Mouse (Mus musculus): Measurements from ENCODE around the gene Klra7.
"Not testable (repeated sequence)": the region's sequence is repeated elsewhere in the genome, so short reads cannot be mapped to it uniquely, and the experiment has no call there.

Klra7 gene

GRCm38 (mm10) chr6:130233222-130233621 is at the start of gene Klra7:
Gene Klra7, minus strand, starts transcription at chr6:130233322.
- DNase-seq (ENCODE audit: low read depth, low spot score) = no peak

DNA sequence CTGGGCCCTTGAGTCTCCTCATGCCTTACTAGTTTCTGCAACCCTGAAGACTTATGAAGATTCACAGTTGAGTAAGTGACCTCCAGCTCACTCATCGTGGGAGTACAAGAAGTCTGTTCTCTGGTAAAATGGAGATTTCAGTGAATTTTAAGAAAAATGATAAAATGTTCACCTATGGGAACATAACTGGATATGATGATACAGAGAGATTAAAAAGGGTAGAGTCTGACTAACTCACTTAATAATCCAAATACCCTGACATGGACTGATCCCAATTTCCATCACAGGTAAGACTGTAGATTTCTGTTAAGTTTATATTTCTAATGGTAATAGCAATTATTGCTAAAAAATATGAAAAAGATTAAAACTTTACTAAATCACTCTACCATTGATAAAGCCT is 48.7 kb upstream of the Klra7 start, which contains the start of gene Klra10:
Gene Klra10 (minus strand): TSS at position 101 of the 400 bp plus-strand sequence.
- DNase-seq (ENCODE audit: low read depth, low spot score) = not testable (repeated sequence)

DNA sequence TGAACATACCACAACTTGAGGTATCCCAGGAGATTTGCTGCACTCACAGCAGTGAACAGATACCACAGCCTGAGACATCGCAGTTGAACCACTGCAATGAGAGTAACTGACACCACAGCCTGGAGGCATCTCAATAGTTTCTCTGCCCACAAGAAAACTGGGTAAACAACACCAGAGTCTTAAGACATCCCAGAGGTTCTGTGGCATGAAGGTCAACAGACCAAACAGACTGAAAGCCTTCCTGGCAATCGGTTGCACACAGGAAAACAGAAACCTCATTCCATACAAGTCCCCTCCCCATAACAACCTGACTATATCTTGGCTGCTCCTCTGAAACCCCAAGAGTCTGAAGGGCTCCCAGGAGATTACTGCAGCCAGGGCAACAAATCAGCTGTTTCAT is 22.2 kb upstream of the Klra7 start:
- no peak for DNase-seq (ENCODE audit: low read depth, low spot score)

DNA sequence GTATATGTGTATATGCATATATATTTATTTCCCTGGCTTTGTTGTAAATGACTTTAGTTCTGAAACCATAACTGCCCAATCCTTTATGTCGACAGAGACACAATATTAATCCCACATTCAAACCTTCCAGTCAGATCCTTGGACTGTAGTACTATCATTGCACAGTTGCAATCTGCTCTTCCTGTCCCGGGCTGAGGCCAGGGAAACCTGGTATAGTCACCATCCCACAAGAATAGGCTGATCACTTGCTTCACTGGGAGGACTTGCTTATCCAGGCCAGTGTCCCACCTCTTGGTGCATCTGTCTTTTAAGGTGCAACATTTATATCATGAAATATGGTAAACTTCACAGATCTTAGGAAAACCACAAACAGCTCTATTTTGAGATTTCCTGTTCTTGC is 4.4 kb upstream of the Klra7 start:
- no peak for DNase-seq (ENCODE audit: low read depth, low spot score)

DNA sequence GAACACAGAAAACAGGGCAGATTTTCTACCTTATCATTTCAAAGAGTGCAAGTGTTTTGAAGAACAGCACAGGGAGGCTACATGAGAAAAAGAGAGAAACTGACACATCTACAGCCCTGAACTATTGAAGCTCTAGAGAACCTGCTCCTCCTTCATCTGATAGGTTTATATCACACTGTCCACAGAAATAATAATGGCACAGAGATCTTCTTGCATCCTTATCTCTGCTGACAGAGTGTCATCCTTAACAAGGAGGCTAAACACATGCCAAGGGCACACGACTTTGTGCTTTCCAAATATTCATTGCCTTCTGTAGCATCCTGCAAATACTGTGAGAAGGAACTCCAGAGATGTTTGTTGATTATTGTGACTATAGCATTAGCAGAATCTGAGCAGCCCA is 3.5 kb upstream of the Klra7 start:
- no peak for DNase-seq (ENCODE audit: low read depth, low spot score)

GRCm38 (mm10) chr6:130197453-130197852 is 35.7 kb downstream of the Klra7 start:
- DNase-seq (ENCODE audit: low read depth, low spot score) = not testable (repeated sequence)

DNA sequence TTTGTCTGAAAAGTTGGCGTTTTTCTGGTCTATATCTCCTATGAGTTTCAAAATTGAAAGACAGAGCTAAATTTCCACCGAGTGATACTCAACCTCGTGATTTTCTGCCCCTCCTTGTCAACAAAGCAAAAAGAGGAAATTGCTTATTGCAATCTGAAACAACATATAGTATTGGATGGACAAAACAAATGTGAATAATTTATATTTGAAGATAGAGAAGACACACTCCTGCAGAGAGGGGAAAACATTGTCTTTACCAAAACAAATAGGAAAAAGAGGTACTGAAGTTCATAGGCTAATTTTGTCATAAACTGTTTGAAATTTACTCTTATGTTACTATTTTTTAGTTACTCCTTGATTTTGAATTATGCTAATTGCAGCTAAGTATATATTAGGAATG is 40.1 kb downstream of the Klra7 start, which contains the start of gene Klra9:
Gene Klra9 (minus strand): TSS at position 101 of the 400 bp plus-strand sequence.
- not testable (repeated sequence) for DNase-seq (ENCODE audit: low read depth, low spot score)
